Mouse (Mus musculus): ENCODE measurements around the gene Trp53rkb. TPM values are rescaled to one million over a fixed set of nuclear protein-coding genes. Genes with fewer than 3 reads are reported as not detected.
"Not testable (repeated sequence)": the region's sequence is repeated elsewhere in the genome, so short reads cannot be mapped to it uniquely, and the experiment has no call there.

Trp53rkb gene
- polyA plus RNA-seq, 1 experiment from 2014 or later, result 6.4 TPM

GRCm38 (mm10) chr2:166774275-166774674 lies 18.1 kb upstream of the Trp53rkb start:
- no peak for ATAC-seq
- Histone ChIP-seq H3K9me3 (no peaks in the 10 kb centered on the region), H3K9ac (no peak overlapping the region), H3K36me3 (no peaks in the 10 kb centered on the region), H3K27me3 (replicated peaks) (no peaks in the 10 kb centered on the region), H3K4me3 (replicated peaks) (no peak overlapping the region), H3K4me2 (replicated peaks) (no peak overlapping the region), H3K4me1 (replicated peaks) (no peaks in the 10 kb centered on the region), H3K27ac (no peak overlapping the region)
- WGBS, result 90% methylated on average over 10 of the region's 10 CpGs

- Histone ChIP-seq H3K9ac (no peak overlapping the region), H3K4me3 (replicated peaks) (no peak overlapping the region), H3K4me1 (replicated peaks) (no peaks in the 10 kb centered on the region), H3K9me3 (no peaks in the 10 kb centered on the region), H3K27ac (no peak overlapping the region), H3K4me2 (replicated peaks) (no peak overlapping the region), H3K36me3 (no peaks in the 10 kb centered on the region), H3K27me3 (replicated peaks) (no peaks in the 10 kb centered on the region)
- WGBS, result 76% methylated on average over 11 of the region's 11 CpGs
- ATAC-seq, result no peak
Measured at GRCm38 (mm10) chr2:166775357-166775893, 16.9 kb upstream of the Trp53rkb start.

GRCm38 (mm10) chr2:166776272-166776671 lies 16.1 kb upstream of the Trp53rkb start:
- H3K9me3 ChIP-seq, result no peaks in the 10 kb centered on the region
- H3K4me3 ChIP-seq (replicated peaks), result no peak overlapping the region
- ATAC-seq, result no peak
- H3K36me3 ChIP-seq, result no peaks in the 10 kb centered on the region
- no CpG with 5 or more reads among the region's 2 CpGs for WGBS
- H3K4me1 ChIP-seq (replicated peaks), result no peaks in the 10 kb centered on the region
- no peak overlapping the region for H3K27ac ChIP-seq
- H3K4me2 ChIP-seq (replicated peaks), result no peak overlapping the region
- no peak overlapping the region for H3K9ac ChIP-seq
- H3K27me3 ChIP-seq (replicated peaks), result no peaks in the 10 kb centered on the region

DNA sequence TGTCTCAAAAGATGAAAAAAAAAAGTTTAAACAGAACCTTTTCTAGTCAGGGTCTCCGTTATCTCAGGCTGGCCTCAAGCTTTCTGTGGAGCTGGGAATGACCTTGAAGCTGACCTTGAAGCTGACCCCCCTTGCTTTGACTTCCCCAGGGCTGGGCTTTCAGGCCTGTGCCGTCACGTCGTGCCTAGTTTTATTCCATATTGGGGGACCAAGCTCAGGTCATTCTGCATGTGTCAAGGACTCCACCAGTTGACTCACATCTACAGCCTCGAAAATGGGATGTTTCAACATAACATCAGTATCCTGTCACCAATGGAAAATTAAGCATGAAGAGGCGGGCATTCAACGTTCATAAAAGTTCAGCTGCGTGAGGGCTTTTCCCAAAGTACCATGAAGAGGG lies 12.4 kb upstream of the Trp53rkb start:
- Histone ChIP-seq H3K4me3 (replicated peaks) (no peak overlapping the region), H3K9me3 (no peaks in the 10 kb centered on the region), H3K4me2 (replicated peaks) (no peak overlapping the region), H3K4me1 (replicated peaks) (no peaks in the 10 kb centered on the region), H3K27ac (no peak overlapping the region), H3K9ac (no peak overlapping the region), H3K36me3 (no peaks in the 10 kb centered on the region), H3K27me3 (replicated peaks) (no peaks in the 10 kb centered on the region)
- 79% methylated on average over 8 of the region's 8 CpGs for whole genome bisulfite sequencing
- no peak for ATAC-seq

- no peak overlapping the region for H3K4me3 ChIP-seq (replicated peaks)
- no peak overlapping the region for H3K9ac ChIP-seq
- no peak overlapping the region for H3K4me2 ChIP-seq (replicated peaks)
- H3K4me1 ChIP-seq (replicated peaks), result 0 out of 2 replicates have a peak, but pooled peaks cover 4% of the 10 kb centered on the region
- 17% methylated on average over 9 of the region's 9 CpGs for WGBS
- no peaks in the 10 kb centered on the region for H3K9me3 ChIP-seq
- peak; percentile 40 for ATAC-seq
- H3K27me3 ChIP-seq (replicated peaks), result no peaks in the 10 kb centered on the region
- no peaks in the 10 kb centered on the region for H3K36me3 ChIP-seq
- no peak overlapping the region for H3K27ac ChIP-seq
Measured at GRCm38 (mm10) chr2:166780980-166781578, 11.3 kb upstream of the Trp53rkb start.

GRCm38 (mm10) chr2:166784376-166784775 lies 8.0 kb upstream of the Trp53rkb start:
- Histone ChIP-seq H3K27me3 (replicated peaks) (no peaks in the 10 kb centered on the region), H3K9ac (no peak overlapping the region), H3K27ac (no peak overlapping the region), H3K9me3 (no peaks in the 10 kb centered on the region), H3K4me3 (replicated peaks) (no peak overlapping the region), H3K36me3 (no peaks in the 10 kb centered on the region), H3K4me2 (replicated peaks) (no peak overlapping the region), H3K4me1 (replicated peaks) (0 out of 2 replicates have a peak, but pooled peaks cover 8% of the 10 kb centered on the region)
- WGBS, result 77% methylated on average over 6 of the region's 6 CpGs
- ATAC-seq, result no peak

DNA sequence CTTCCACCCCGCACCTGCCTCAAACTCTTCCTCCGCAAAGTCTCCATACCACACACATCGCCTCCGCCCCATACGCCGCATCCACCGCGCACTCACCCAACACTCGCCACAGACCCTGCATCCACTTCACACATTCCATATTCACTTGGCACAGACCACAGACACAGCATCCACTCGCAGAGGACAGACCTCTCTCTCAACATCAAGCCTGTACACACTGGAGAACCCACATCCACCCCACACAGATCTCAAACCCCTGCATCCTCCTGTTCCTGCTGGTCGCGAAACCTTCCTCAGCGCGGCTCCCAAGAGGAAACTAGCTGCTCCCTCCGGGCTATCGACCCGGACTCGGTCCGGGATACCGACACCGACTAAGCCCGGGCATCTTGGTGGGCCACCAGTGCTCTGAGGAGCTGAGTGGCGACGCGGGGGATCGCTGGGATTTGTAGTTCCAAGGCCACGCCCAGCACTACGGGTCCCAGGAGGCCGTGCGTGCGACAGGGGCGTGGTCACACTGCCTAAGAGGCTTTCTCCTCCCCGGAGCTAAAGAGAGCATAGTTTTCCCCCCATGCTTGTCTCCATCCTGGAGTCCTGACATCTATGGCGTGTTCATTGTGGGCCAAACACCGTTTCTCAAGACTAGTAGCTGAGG lies 5.9 kb upstream of the Trp53rkb start:
- H3K4me2 ChIP-seq (replicated peaks), result peak overlapping the region; percentile 89
- under 1% methylated on average over 35 of the region's 35 CpGs for WGBS
- no peaks in the 10 kb centered on the region for H3K36me3 ChIP-seq
- peak overlapping the region; percentile 69 for H3K9ac ChIP-seq
- ATAC-seq, result peak; percentile 96
- peak overlapping the region; percentile 80 for H3K4me3 ChIP-seq (replicated peaks)
- H3K9me3 ChIP-seq, result no peaks in the 10 kb centered on the region
- no peaks in the 10 kb centered on the region for H3K27me3 ChIP-seq (replicated peaks)
- no peak overlapping the region for H3K27ac ChIP-seq
- H3K4me1 ChIP-seq (replicated peaks), result 0 out of 2 replicates have a peak, but pooled peaks cover 8% of the 10 kb centered on the region

GRCm38 (mm10) chr2:166791738-166792137 lies 593 bp upstream of the Trp53rkb start:
- no peak for ATAC-seq

DNA sequence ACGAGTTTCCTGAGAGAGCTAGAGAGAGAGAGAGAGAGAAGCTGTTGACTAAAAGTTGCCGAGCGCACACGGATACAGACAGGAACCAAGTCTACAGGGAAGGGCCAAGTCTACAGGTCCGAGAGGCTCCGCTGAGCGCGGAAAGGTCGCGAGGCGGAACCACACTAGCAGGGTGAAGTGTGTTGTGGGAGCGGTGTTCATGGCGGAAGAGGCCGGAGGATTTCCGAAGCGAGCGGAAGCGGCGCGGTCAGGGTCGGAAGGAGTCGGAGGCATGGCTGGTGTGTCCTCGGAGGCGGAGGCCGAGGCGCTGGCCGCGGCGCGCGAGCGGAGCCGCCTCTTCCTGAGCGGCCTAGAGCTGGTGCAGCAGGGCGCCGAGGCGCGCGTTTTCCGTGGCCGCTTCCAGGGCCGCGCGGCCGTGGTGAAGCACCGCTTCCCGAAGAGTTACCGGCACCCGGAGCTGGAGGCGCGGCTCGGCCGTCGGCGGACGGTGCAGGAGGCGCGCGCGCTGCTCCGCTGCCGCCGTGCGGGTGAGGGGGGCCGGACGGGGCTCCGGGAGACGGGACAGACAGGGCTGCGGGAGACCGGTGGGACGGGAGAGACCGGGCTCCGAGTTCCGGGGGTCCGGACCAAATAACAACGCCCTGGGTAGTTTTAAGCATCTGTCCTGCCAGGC lies 1.3 kb downstream of the Trp53rkb start:
- not testable (repeated sequence) for H3K27me3 ChIP-seq (replicated peaks); H3K9me3 ChIP-seq; H3K36me3 ChIP-seq
- Histone ChIP-seq H3K4me3 (replicated peaks) (peak overlapping the region; percentile 81), H3K9ac (peak overlapping the region; percentile 87), H3K4me2 (replicated peaks) (peak overlapping the region; percentile 56), H3K27ac (peak overlapping the region; percentile 66), H3K4me1 (replicated peaks) (peaks cover 12% of the 10 kb centered on the region)
- peak; percentile 96 for ATAC-seq
- under 1% methylated on average over 76 of the region's 76 CpGs for WGBS

More at GRCm38 (mm10) chr2:166791738-166792137, 593 bp upstream of the Trp53rkb start:
- no peak overlapping the region for H3K4me3 ChIP-seq (replicated peaks)
- H3K9ac ChIP-seq, result no peak overlapping the region
- H3K4me2 ChIP-seq (replicated peaks), result no peak overlapping the region
- H3K36me3 ChIP-seq, result no peaks in the 10 kb centered on the region
- H3K27ac ChIP-seq, result no peak overlapping the region
- no peaks in the 10 kb centered on the region for H3K9me3 ChIP-seq
- H3K4me1 ChIP-seq (replicated peaks), result peaks cover 15% of the 10 kb centered on the region
- H3K27me3 ChIP-seq (replicated peaks), result no peaks in the 10 kb centered on the region
- WGBS, result 77% methylated on average over 5 of the region's 5 CpGs

GRCm38 (mm10) chr2:166799615-166800472 lies 7.5 kb downstream of the Trp53rkb start:
- 77% methylated on average over 11 of the region's 11 CpGs for WGBS
- H3K36me3 ChIP-seq, result no peaks in the 10 kb centered on the region
- H3K9ac ChIP-seq, result no peak overlapping the region
- no peaks in the 10 kb centered on the region for H3K4me1 ChIP-seq (replicated peaks)
- H3K9me3 ChIP-seq, result no peaks in the 10 kb centered on the region
- H3K4me3 ChIP-seq (replicated peaks), result no peak overlapping the region
- no peak overlapping the region for H3K4me2 ChIP-seq (replicated peaks)
- H3K27ac ChIP-seq, result no peak overlapping the region
- ATAC-seq, result no peak
- no peaks in the 10 kb centered on the region for H3K27me3 ChIP-seq (replicated peaks)

DNA sequence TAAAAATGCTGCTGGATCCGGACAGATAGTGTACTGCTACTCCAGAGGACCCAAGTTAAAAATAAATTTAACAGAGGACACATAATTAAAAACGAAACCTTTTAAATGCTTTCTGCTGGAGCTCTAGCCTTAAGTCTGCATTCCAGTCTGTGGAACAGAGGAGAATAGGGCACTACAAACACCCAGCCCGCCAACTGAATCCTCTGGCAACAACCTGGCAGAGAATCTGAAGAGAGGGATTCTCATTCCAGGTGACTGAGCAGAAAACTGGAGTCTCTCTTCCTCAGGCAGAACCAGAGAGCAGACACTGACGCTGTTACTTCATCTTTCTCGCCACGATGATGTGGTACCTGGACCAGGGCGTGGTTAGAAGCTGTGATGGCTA lies 8.1 kb downstream of the Trp53rkb start:
- Histone ChIP-seq H3K27ac (no peak overlapping the region), H3K4me3 (replicated peaks) (no peak overlapping the region), H3K4me1 (replicated peaks) (no peaks in the 10 kb centered on the region), H3K4me2 (replicated peaks) (no peak overlapping the region), H3K27me3 (replicated peaks) (no peaks in the 10 kb centered on the region), H3K36me3 (no peaks in the 10 kb centered on the region), H3K9me3 (no peaks in the 10 kb centered on the region), H3K9ac (no peak overlapping the region)
- no peak for ATAC-seq
- WGBS, result 78% methylated on average over 7 of the region's 7 CpGs

- no peak overlapping the region for H3K27ac ChIP-seq
- no peak overlapping the region for H3K9ac ChIP-seq
- H3K9me3 ChIP-seq, result no peaks in the 10 kb centered on the region
- no peak overlapping the region for H3K4me3 ChIP-seq (replicated peaks)
- 70% methylated on average over 2 of the region's 2 CpGs for WGBS
- no peaks in the 10 kb centered on the region for H3K27me3 ChIP-seq (replicated peaks)
- ATAC-seq, result no peak
- H3K4me1 ChIP-seq (replicated peaks), result peaks cover 7% of the 10 kb centered on the region
- H3K36me3 ChIP-seq, result no peaks in the 10 kb centered on the region
- H3K4me2 ChIP-seq (replicated peaks), result no peak overlapping the region
Measured at GRCm38 (mm10) chr2:166801436-166801835, 9.1 kb downstream of the Trp53rkb start.

Data from intestine, embryonic 15.5 days (tissue).